Mouse (Mus musculus): ENCODE results near the gene Htatip2. TPM values are rescaled to one million over a fixed set of nuclear protein-coding genes. Genes with fewer than 3 reads are reported as not detected.

The Htatip2 gene
- total RNA-seq, 2 experiments from 2014 or later = 8.6 to 9.1 TPM

- intact Hi-C loops (cut with DNase I) = no loop called here
- DNase-seq (ENCODE audit: low spot score) = no peak
These were observed 24.1 kb downstream of the Htatip2 start for GRCm38 (mm10) chr7:49783017-49783416.

GRCm38 (mm10) chr7:49785141-49785540, 26.2 kb downstream of the Htatip2 start:
- no peak for DNase-seq (ENCODE audit: low spot score)
- intact Hi-C loops (cut with DNase I) = no loop called here

- intact Hi-C loops (cut with DNase I) = no loop called here
- no peak for DNase-seq (ENCODE audit: low spot score)
These were observed 27.9 kb downstream of the Htatip2 start for GRCm38 (mm10) chr7:49786618-49787382.

DNA sequence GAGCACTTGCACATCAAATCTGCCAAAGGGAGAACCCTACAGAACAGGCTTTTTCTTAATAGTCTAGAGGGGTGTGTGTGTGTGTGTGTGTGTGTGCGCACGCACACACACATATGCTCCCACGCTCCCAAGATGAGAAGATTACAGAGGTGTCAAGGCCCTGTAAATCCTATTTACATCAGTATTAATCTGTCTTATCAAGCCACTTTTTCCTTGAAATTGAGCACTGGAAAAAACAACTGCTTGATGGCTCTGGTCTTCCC, 28.4 kb downstream of the Htatip2 start:
- no peak for DNase-seq (ENCODE audit: low spot score)
- intact Hi-C loops (cut with DNase I) = no loop called here

DNA sequence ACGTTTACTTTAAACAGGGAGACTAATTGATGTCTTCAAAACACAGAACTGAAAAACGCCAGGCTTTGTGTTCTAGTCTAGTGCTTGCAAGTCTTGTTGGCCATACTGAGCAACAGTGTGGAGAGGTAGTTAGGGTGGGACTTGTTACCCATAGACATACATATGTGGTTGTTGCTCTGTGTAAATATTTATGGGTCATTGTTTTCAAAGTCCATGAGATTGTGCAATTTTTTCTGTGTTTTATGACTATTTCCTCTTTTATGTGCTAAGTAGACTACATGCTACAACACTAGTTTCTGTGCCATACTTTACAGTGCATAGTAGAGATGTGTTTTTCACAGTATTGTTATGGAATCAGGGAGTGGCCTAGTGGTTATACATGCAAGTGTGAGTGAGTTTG, 35.4 kb downstream of the Htatip2 start:
- intact Hi-C loops (cut with DNase I) = no loop called here
- DNase-seq (ENCODE audit: low spot score) = no peak

DNA sequence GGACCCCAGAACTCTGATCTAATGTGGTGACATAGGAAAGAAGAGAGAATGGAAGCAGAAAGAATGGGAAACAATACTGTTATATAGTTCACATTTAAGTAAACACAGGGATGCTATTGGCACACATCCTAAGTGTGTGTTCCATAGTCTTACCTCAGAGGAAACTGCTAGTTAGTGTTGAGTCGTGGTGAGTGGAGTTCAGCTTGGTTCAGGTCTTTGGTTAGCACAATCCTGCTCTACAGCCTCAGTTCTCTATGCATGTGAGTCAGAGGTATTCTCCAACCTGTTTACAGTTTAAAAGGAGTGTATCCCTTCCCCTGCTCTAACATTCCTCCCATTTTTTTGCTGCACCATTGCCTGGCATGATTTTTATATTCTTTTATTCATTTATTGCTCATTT, 38.3 kb downstream of the Htatip2 start:
- DNase-seq (ENCODE audit: low spot score) = no peak
- intact Hi-C loops (cut with DNase I) = no loop called here

DNA sequence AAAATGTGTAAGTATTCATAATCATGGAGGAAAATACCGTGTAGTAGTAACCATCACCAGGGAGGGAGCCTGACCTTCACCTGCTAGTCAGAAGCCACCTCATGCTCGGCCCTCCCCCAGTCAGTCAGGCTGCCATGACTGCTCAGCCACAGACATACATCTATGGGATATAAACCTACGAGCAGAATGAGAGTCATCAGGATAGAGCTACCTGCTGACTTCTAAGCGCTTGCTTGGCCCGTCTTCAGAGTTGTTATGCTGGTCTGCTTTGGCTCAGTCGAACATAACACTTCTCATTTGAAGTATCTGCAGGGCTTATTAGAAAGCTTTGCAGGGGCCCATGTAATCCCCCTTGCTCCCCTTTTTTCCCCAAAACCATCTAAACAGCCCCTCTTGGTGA, 44.6 kb downstream of the Htatip2 start:
- intact Hi-C loops (cut with DNase I) = no loop called here
- DNase-seq (ENCODE audit: low spot score) = no peak

DNA sequence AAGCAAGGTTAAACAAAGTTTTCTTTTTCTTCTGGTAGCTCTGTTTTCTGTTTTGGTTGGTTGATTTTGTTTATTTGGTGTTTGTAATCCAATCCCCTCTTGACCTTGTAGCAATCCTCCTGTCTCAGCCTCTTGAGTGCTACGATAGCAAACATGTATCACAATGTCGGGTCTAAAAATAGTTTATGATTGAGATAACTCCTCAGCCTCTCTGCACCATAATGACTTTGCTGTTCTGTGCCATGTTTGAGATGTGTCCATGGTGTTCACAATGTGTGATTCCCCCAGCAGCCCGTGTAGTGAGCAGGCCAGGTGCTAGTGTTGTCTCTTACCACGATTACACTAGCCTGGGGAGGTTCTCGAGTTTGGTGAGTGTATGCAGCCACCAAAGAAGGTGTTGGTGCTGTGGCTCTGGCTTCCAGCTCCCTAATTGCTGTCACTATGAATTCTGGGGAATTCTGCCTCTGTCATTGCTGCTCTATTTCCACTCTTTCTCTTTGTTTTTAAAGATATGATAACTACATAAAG, 45.8 kb downstream of the Htatip2 start:
- DNase-seq (ENCODE audit: low spot score) = no peak
- intact Hi-C loops (cut with DNase I) = no loop called here

DNA sequence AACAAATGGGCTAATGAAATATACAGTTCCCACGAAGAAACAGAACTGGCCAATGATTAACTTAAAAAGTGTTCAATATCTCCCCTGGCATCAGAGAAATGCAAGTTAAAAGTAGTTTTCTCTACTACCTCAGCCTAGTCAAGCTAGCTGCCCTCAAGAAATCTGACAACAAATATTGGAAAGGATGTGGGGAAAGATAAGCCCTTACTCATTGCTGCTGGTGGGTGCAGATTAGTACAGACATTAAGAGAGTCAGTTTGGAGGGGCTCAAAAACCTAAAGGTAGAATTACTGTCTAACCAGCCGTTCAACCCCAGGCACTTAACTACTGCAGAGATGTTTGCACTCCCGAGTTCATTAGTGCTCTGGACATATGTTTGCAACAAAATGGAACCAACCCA, 46.7 kb downstream of the Htatip2 start:
- no peak for DNase-seq (ENCODE audit: low spot score)
- intact Hi-C loops (cut with DNase I) = no loop called here

GRCm38 (mm10) chr7:49807093-49807682, 48.3 kb downstream of the Htatip2 start:
- intact Hi-C loops (cut with DNase I) = no loop called here
- no peak for DNase-seq (ENCODE audit: low spot score)

DNA sequence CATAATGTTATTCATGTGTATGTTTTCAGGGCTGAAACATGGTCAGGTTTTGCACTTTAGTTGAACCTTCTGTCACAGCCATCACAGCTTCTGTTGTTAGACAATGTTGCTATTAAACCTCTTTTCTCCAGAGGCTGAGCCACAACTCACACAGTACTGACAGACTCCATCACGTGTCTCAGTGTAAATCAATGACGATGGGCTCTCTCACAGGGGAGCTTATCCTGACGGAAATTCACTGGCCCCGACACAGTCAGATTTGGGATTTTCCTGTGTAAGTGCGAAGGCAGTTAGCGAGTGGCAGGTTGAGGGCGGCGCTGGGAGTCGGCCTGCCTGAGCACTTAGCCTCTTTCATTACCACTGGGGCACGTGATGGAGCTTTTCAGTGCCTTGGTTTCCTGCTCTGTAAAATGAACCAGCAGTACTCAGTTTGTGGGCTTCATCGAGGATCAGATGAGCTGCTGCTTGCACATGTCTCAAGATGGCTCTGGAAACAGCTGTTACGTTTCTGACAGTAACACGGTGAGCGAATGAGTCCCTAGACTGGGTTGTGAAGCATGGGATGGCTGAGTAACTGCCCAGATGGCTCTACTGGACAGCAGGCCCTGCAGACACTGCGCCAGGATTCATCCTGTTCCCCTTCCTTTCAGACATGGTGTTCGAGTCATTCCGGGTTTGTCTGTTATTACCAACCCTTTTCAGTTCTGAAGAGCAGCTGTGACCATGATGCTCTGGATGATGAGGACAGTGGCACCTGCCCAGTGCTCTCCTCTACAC, 49.1 kb downstream of the Htatip2 start:
- DNase-seq (ENCODE audit: low spot score) = no peak
- intact Hi-C loops (cut with DNase I) = no loop called here

GRCm38 (mm10) chr7:49809100-49809499, 50.2 kb downstream of the Htatip2 start:
- intact Hi-C loops (cut with DNase I) = no loop called here
- DNase-seq (ENCODE audit: low spot score) = no peak

- DNase-seq (ENCODE audit: low spot score) = no peak
- intact Hi-C loops (cut with DNase I) = no loop called here
These were observed 50.6 kb downstream of the Htatip2 start for GRCm38 (mm10) chr7:49809562-49809961.

DNA sequence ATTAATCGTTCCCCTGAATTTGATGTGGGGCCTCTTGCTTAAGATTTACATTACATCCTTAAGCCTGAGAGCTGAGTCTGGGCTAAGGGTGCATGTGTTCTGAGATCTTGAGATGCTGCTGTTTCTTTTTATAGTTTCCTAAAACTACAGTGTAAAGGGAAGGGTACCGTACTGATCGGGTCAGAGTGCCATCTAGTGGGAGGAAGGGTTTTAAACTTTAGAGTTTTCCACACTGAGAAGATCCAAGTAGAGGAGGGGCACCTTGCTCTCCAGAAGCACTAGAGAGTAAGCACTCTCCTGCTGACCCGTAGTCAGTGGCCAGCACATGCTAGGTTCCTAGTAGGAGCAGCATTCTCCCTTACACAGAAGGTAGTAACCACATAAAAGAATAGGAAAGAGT, 52.4 kb downstream of the Htatip2 start:
- intact Hi-C loops (cut with DNase I) = no loop called here
- DNase-seq (ENCODE audit: low spot score) = no peak

DNA sequence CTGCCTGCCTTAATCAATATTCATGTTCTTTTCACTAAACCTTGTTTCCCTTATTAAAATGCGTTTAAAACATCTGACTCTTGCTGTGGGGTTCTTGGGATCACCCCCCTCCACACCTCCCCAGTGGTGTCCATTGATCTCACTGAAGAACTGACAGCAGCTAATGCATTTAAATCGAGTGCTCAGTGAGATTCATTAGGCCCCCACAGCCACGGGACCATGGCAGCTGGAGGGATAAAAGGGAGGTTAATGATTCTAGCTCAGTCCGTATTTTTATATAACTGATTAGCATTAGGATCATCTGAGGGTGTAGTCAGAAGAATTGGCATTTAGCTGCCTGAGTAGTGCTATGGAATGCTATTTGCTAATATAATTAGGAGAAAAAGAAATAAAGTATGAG, 60.5 kb downstream of the Htatip2 start:
- intact Hi-C loops (cut with DNase I) = no loop called here
- DNase-seq (ENCODE audit: low spot score) = no peak

GRCm38 (mm10) chr7:49821370-49821769, 62.5 kb downstream of the Htatip2 start:
- DNase-seq (ENCODE audit: low spot score) = no peak
- intact Hi-C loops (cut with DNase I) = no loop called here

DNA sequence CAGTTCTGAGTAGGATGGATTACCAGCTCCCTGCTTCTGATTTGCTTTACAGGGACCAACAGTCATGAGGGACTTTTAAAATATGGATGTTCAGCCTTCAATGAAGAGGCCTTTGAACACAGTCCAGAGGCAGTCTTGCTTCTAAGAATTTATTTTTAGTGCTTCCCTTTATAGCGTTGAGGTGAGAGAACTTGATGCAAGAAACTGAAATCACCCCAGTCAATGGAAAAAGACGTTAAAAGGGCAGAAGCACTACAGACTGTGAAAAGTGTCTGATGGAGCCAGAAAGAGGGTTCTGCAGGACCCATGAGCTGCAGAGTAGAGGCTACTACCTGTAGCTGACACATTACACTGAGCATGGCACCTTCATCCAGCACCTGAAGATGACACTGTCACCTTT, 63.1 kb downstream of the Htatip2 start:
- intact Hi-C loops (cut with DNase I) = no loop called here
- no peak for DNase-seq (ENCODE audit: low spot score)

Data from heart, postnatal 25 days (tissue).